Mouse (Mus musculus): ENCODE results near the gene Cdon.
"Not testable (repeated sequence)": the region's sequence is repeated elsewhere in the genome, so short reads cannot be mapped to it uniquely, and the experiment has no call there.

The Cdon gene

GRCm38 (mm10) chr9:35420805-35421719 is at the start of gene Cdon:
TSS of gene Cdon (plus strand) at chr9:35421128.
- DNase-seq, result peak; percentile 76

GRCm38 (mm10) chr9:35372324-35373101 is 48.4 kb upstream of the Cdon start:
- DNase-seq, result no peak

- DNase-seq, result no peak
These were observed 43.0 kb upstream of the Cdon start for GRCm38 (mm10) chr9:35377916-35378315.

- no peak for DNase-seq
These were observed 41.9 kb upstream of the Cdon start for GRCm38 (mm10) chr9:35378991-35379390.

- DNase-seq, result no peak
These were observed 21.0 kb upstream of the Cdon start for GRCm38 (mm10) chr9:35399896-35400295.

GRCm38 (mm10) chr9:35400398-35400797 is 20.5 kb upstream of the Cdon start:
- DNase-seq, result no peak

GRCm38 (mm10) chr9:35400831-35401230 is 20.1 kb upstream of the Cdon start:
- no peak for DNase-seq

- peak; percentile 9 for DNase-seq
These were observed 18.3 kb upstream of the Cdon start for GRCm38 (mm10) chr9:35402584-35402991.

- DNase-seq, result no peak
These were observed 17.4 kb upstream of the Cdon start for GRCm38 (mm10) chr9:35403490-35403889.

GRCm38 (mm10) chr9:35405038-35405905 is 15.7 kb upstream of the Cdon start:
- no peak for DNase-seq

- no peak for DNase-seq
These were observed 9.5 kb upstream of the Cdon start for GRCm38 (mm10) chr9:35411225-35411965.

- DNase-seq, result no peak
These were observed 9.0 kb upstream of the Cdon start for GRCm38 (mm10) chr9:35411975-35412374.

- peak; percentile 33 for DNase-seq
These were observed 855 bp downstream of the Cdon start for GRCm38 (mm10) chr9:35421730-35422235.

- DNase-seq, result no peak
These were observed 1.5 kb downstream of the Cdon start for GRCm38 (mm10) chr9:35422405-35422941.

- DNase-seq, result no peak
These were observed 2.3 kb downstream of the Cdon start for GRCm38 (mm10) chr9:35423265-35423664.

GRCm38 (mm10) chr9:35424671-35425070 is 3.7 kb downstream of the Cdon start:
- DNase-seq, result peak; percentile 27

- no peak for DNase-seq
These were observed 9.5 kb downstream of the Cdon start for GRCm38 (mm10) chr9:35430476-35430875.

GRCm38 (mm10) chr9:35431396-35431795 is 10.5 kb downstream of the Cdon start:
- DNase-seq, result no peak

GRCm38 (mm10) chr9:35432717-35433297 is 11.9 kb downstream of the Cdon start:
- DNase-seq, result not testable (repeated sequence)

GRCm38 (mm10) chr9:35434340-35434739 is 13.4 kb downstream of the Cdon start:
- DNase-seq, result no peak

GRCm38 (mm10) chr9:35435565-35435964 is 14.6 kb downstream of the Cdon start:
- DNase-seq, result no peak
